Mouse (Mus musculus): ENCODE measurements at regions not wholly inside any gene's neighbourhood (a gene's known extent, or its start where the extent isn't known, plus 50 kb on each side); places are given as distances from the start of the nearest gene placed in this dataset.

DNA sequence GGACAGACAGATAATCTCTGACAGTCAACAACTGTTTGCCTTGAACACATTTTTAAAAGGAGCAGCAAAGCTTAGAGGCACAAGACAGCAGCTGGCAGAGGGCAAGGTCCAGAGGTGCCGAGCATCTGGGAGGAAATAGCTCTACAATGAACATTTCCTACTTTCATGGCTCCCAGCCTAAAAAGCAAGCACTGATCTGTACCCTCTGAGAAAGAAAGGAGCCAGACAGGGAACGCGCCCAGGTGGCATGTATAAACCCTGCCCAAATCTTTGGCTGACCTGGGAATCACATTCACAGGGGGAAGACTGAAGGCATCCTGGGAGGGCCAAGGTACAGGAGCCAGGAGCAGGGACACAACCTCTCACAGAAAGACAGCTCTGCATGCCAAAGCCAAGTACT, 371.2 kb upstream of the Tbx3 start:
- no peak for TF ChIP-seq POLR2A (IDR thresholded peaks at IDR 0.05; ENCODE audit: insufficient read length, low read depth)
- TF ChIP-seq MYOD1 (IDR thresholded peaks at IDR 0.05; ENCODE audit: control insufficient read depth in 1 of 3, insufficient read length in 2 of 3, low read depth in 2 of 3) = no peak
- TF ChIP-seq E2F4 (IDR thresholded peaks at IDR 0.05; ENCODE audit: insufficient read depth) = no peak
- no peak for TF ChIP-seq USF1 (IDR thresholded peaks at IDR 0.05; ENCODE audit: low read depth)
- no peak for TF ChIP-seq MAX (IDR thresholded peaks at IDR 0.05; ENCODE audit: low read depth)
- TF ChIP-seq MYOG (IDR thresholded peaks at IDR 0.05; ENCODE audit: control insufficient read depth in 1 of 3, insufficient read depth in 1 of 3, insufficient read length in 2 of 3, low read depth in 2 of 3) = no peak
- TF ChIP-seq TCF3 (IDR thresholded peaks at IDR 0.05; ENCODE audit: insufficient read length, low read depth) = no peak
